Mouse (Mus musculus) testis, postnatal 14 days (tissue): Measurements from ENCODE around the gene Ccr10.

Experiments
- DNase-seq: peaks from one replicate; pipeline ENCODE4 v3.0.0; 2021; ENCODE audit warnings: low spot score

The Ccr10 gene

GRCm38 (mm10) chr11:101174851-101175628, at the start of gene Ccr10:
Gene Ccr10 (minus strand): TSS chr11:101175443.
- DNase-seq = no peak

GRCm38 (mm10) chr11:101224337-101224736, 49.1 kb upstream of the Ccr10 start:
- DNase-seq = no peak

- DNase-seq = no peak
Observed at GRCm38 (mm10) chr11:101221306-101221986, 46.2 kb upstream of the Ccr10 start.

GRCm38 (mm10) chr11:101220853-101221252, 45.6 kb upstream of the Ccr10 start:
- no peak for DNase-seq

- no peak for DNase-seq
Observed at GRCm38 (mm10) chr11:101218436-101219055, 43.3 kb upstream of the Ccr10 start.

GRCm38 (mm10) chr11:101216936-101217335, 41.7 kb upstream of the Ccr10 start:
- no peak for DNase-seq

- DNase-seq = no peak
Observed at GRCm38 (mm10) chr11:101211970-101212369, 36.7 kb upstream of the Ccr10 start.

GRCm38 (mm10) chr11:101200986-101201385, 25.7 kb upstream of the Ccr10 start:
- no peak for DNase-seq

GRCm38 (mm10) chr11:101199555-101199954, 24.3 kb upstream of the Ccr10 start:
- no peak for DNase-seq

- no peak for DNase-seq
Observed at GRCm38 (mm10) chr11:101196175-101196574, 20.9 kb upstream of the Ccr10 start.

- no peak for DNase-seq
Observed at GRCm38 (mm10) chr11:101195571-101195970, 20.3 kb upstream of the Ccr10 start.

GRCm38 (mm10) chr11:101195101-101195500, 19.9 kb upstream of the Ccr10 start:
- DNase-seq = no peak

- DNase-seq = no peak
Observed at GRCm38 (mm10) chr11:101194643-101195042, 19.4 kb upstream of the Ccr10 start.

GRCm38 (mm10) chr11:101194137-101194536, 18.9 kb upstream of the Ccr10 start:
- DNase-seq = no peak

- no peak for DNase-seq
Observed at GRCm38 (mm10) chr11:101193076-101193475, 17.8 kb upstream of the Ccr10 start.

GRCm38 (mm10) chr11:101192646-101193045, 17.4 kb upstream of the Ccr10 start:
- no peak for DNase-seq

- no peak for DNase-seq
Observed at GRCm38 (mm10) chr11:101191919-101192470, 16.8 kb upstream of the Ccr10 start.

- DNase-seq = no peak
Observed at GRCm38 (mm10) chr11:101190913-101191907, 16.0 kb upstream of the Ccr10 start.

GRCm38 (mm10) chr11:101190181-101190912, 15.1 kb upstream of the Ccr10 start:
- DNase-seq = no peak

GRCm38 (mm10) chr11:101189495-101190180, 14.4 kb upstream of the Ccr10 start:
- peak; percentile 89 for DNase-seq
